Mouse (Mus musculus): ENCODE results near the gene Klhl36. TPM values are rescaled to one million over a fixed set of nuclear protein-coding genes. Genes with fewer than 3 reads are reported as not detected.

The Klhl36 gene
- polyA plus RNA-seq, 1 experiment from 2014 or later: 9.2 TPM

GRCm38 (mm10) chr8:119847232-119847922 is 14.7 kb upstream of the Klhl36 start:
- Histone ChIP-seq H3K36me3 (ENCODE audit: control insufficient read depth, insufficient read depth, low read length) (no peaks in the 10 kb centered on the region), H3K4me1 (replicated peaks; ENCODE audit: control insufficient read depth, insufficient read depth, low read length) (no peaks in the 10 kb centered on the region), H3K27ac (ENCODE audit: low read depth, low read length) (no peak overlapping the region), H3K9me3 (ENCODE audit: control insufficient read depth, low read length) (no peaks in the 10 kb centered on the region), H3K27me3 (ENCODE audit: control insufficient read depth, insufficient read depth, low read length) (no peaks in the 10 kb centered on the region), H3K4me2 (replicated peaks; ENCODE audit: low read depth, low read length) (no peak overlapping the region), H3K4me3 (ENCODE audit: low read depth, low read length) (no peak overlapping the region), H3K9ac (ENCODE audit: low read depth, low read length) (no peak overlapping the region)
- ATAC-seq (ENCODE audit: low FRiP score) (no peak), DNase-seq (ENCODE audit: low spot score) (no peak)
- WGBS: 84% methylated on average over 16 of the region's 16 CpGs

- Histone ChIP-seq H3K4me1 (replicated peaks; ENCODE audit: control insufficient read depth, insufficient read depth, low read length) (no peaks in the 10 kb centered on the region), H3K4me3 (ENCODE audit: low read depth, low read length) (no peak overlapping the region), H3K4me2 (replicated peaks; ENCODE audit: low read depth, low read length) (no peak overlapping the region), H3K27me3 (ENCODE audit: control insufficient read depth, insufficient read depth, low read length) (no peaks in the 10 kb centered on the region), H3K9me3 (ENCODE audit: control insufficient read depth, low read length) (no peaks in the 10 kb centered on the region), H3K9ac (ENCODE audit: low read depth, low read length) (no peak overlapping the region), H3K36me3 (ENCODE audit: control insufficient read depth, insufficient read depth, low read length) (no peaks in the 10 kb centered on the region), H3K27ac (ENCODE audit: low read depth, low read length) (no peak overlapping the region)
- DNase-seq (ENCODE audit: low spot score) (no peak), ATAC-seq (ENCODE audit: low FRiP score) (no peak)
- 63% methylated on average over 8 of the region's 8 CpGs for WGBS
Observed at GRCm38 (mm10) chr8:119853521-119853920, 8.5 kb upstream of the Klhl36 start.

- DNase-seq (ENCODE audit: low spot score) (no peak), ATAC-seq (ENCODE audit: low FRiP score) (no peak)
- Histone ChIP-seq H3K27me3 (ENCODE audit: control insufficient read depth, insufficient read depth, low read length) (no peaks in the 10 kb centered on the region), H3K4me3 (ENCODE audit: low read depth, low read length) (no peak overlapping the region), H3K9ac (ENCODE audit: low read depth, low read length) (no peak overlapping the region), H3K4me1 (replicated peaks; ENCODE audit: control insufficient read depth, insufficient read depth, low read length) (no peaks in the 10 kb centered on the region), H3K4me2 (replicated peaks; ENCODE audit: low read depth, low read length) (no peak overlapping the region), H3K9me3 (ENCODE audit: control insufficient read depth, low read length) (no peaks in the 10 kb centered on the region), H3K27ac (ENCODE audit: low read depth, low read length) (no peak overlapping the region), H3K36me3 (ENCODE audit: control insufficient read depth, insufficient read depth, low read length) (no peaks in the 10 kb centered on the region)
- WGBS: 35% methylated on average over 5 of the region's 5 CpGs
Observed at GRCm38 (mm10) chr8:119854035-119854434, 8.0 kb upstream of the Klhl36 start.

GRCm38 (mm10) chr8:119855656-119856055 is 6.4 kb upstream of the Klhl36 start:
- 82% methylated on average over 5 of the region's 5 CpGs for WGBS
- DNase-seq (ENCODE audit: low spot score): no peak
- no peak for ATAC-seq (ENCODE audit: low FRiP score)
- Histone ChIP-seq H3K4me2 (replicated peaks; ENCODE audit: low read depth, low read length) (no peak overlapping the region), H3K4me1 (replicated peaks; ENCODE audit: control insufficient read depth, insufficient read depth, low read length) (no peaks in the 10 kb centered on the region), H3K9me3 (ENCODE audit: control insufficient read depth, low read length) (no peaks in the 10 kb centered on the region), H3K27me3 (ENCODE audit: control insufficient read depth, insufficient read depth, low read length) (no peaks in the 10 kb centered on the region), H3K4me3 (ENCODE audit: low read depth, low read length) (no peak overlapping the region), H3K36me3 (ENCODE audit: control insufficient read depth, insufficient read depth, low read length) (no peaks in the 10 kb centered on the region), H3K9ac (ENCODE audit: low read depth, low read length) (no peak overlapping the region), H3K27ac (ENCODE audit: low read depth, low read length) (no peak overlapping the region)

- H3K4me3 ChIP-seq (ENCODE audit: low read depth, low read length): no peak overlapping the region
- H3K4me2 ChIP-seq (replicated peaks; ENCODE audit: low read depth, low read length): no peak overlapping the region
- H3K27me3 ChIP-seq (ENCODE audit: control insufficient read depth, insufficient read depth, low read length): peaks cover 2% of the 10 kb centered on the region; the same call in 1 of the 2 replicates
- H3K4me1 ChIP-seq (replicated peaks; ENCODE audit: control insufficient read depth, insufficient read depth, low read length): peaks cover under 1% of the 10 kb centered on the region; the same call in 1 of the 2 replicates
- H3K9ac ChIP-seq (ENCODE audit: low read depth, low read length): no peak overlapping the region
- ATAC-seq (ENCODE audit: low FRiP score): no peak
- no peaks in the 10 kb centered on the region for H3K9me3 ChIP-seq (ENCODE audit: control insufficient read depth, low read length)
- DNase-seq (ENCODE audit: low spot score): no peak
- 81% methylated on average over 6 of the region's 6 CpGs for WGBS
- H3K36me3 ChIP-seq (ENCODE audit: control insufficient read depth, insufficient read depth, low read length): no peaks in the 10 kb centered on the region
- no peak overlapping the region for H3K27ac ChIP-seq (ENCODE audit: low read depth, low read length)
Observed at GRCm38 (mm10) chr8:119857767-119858166, 4.3 kb upstream of the Klhl36 start.

GRCm38 (mm10) chr8:119862390-119862734 is 296 bp downstream of the Klhl36 start:
- H3K36me3 ChIP-seq (ENCODE audit: control insufficient read depth, insufficient read depth, low read length): no peaks in the 10 kb centered on the region
- 0% methylated on average over 10 of the region's 19 CpGs for WGBS
- peak; percentile 46 for DNase-seq (ENCODE audit: low spot score)
- H3K9me3 ChIP-seq (ENCODE audit: control insufficient read depth, low read length): no peaks in the 10 kb centered on the region
- no peak overlapping the region for H3K27ac ChIP-seq (ENCODE audit: low read depth, low read length)
- H3K27me3 ChIP-seq (ENCODE audit: control insufficient read depth, insufficient read depth, low read length): peaks cover 2% of the 10 kb centered on the region; the same call in 1 of the 2 replicates
- H3K9ac ChIP-seq (ENCODE audit: low read depth, low read length): peak overlapping the region; percentile 77
- H3K4me1 ChIP-seq (replicated peaks; ENCODE audit: control insufficient read depth, insufficient read depth, low read length): peaks cover 2% of the 10 kb centered on the region; the same call in 1 of the 2 replicates
- H3K4me2 ChIP-seq (replicated peaks; ENCODE audit: low read depth, low read length): peak overlapping the region; percentile 95
- H3K4me3 ChIP-seq (ENCODE audit: low read depth, low read length): peak overlapping the region; percentile 72
- no peak for ATAC-seq (ENCODE audit: low FRiP score)

GRCm38 (mm10) chr8:119862749-119863148 is 683 bp downstream of the Klhl36 start:
- Histone ChIP-seq H3K4me3 (ENCODE audit: low read depth, low read length) (peak overlapping the region; percentile 72), H3K4me1 (replicated peaks; ENCODE audit: control insufficient read depth, insufficient read depth, low read length) (peaks cover 2% of the 10 kb centered on the region; the same call in 1 of the 2 replicates), H3K27me3 (ENCODE audit: control insufficient read depth, insufficient read depth, low read length) (peaks cover 2% of the 10 kb centered on the region; the same call in 1 of the 2 replicates), H3K27ac (ENCODE audit: low read depth, low read length) (no peak overlapping the region), H3K9me3 (ENCODE audit: control insufficient read depth, low read length) (no peaks in the 10 kb centered on the region), H3K9ac (ENCODE audit: low read depth, low read length) (peak overlapping the region; percentile 77), H3K36me3 (ENCODE audit: control insufficient read depth, insufficient read depth, low read length) (no peaks in the 10 kb centered on the region), H3K4me2 (replicated peaks; ENCODE audit: low read depth, low read length) (peak overlapping the region; percentile 95)
- WGBS: 15% methylated on average over 6 of the region's 6 CpGs
- DNase-seq (ENCODE audit: low spot score) (no peak), ATAC-seq (ENCODE audit: low FRiP score) (no peak)

- H3K4me2 ChIP-seq (replicated peaks; ENCODE audit: low read depth, low read length): no peak overlapping the region
- 83% methylated on average over 20 of the region's 20 CpGs for WGBS
- ATAC-seq (ENCODE audit: low FRiP score) (no peak), DNase-seq (ENCODE audit: low spot score) (no peak)
- H3K27ac ChIP-seq (ENCODE audit: low read depth, low read length): no peak overlapping the region
- no peaks in the 10 kb centered on the region for H3K4me1 ChIP-seq (replicated peaks; ENCODE audit: control insufficient read depth, insufficient read depth, low read length)
- H3K9me3 ChIP-seq (ENCODE audit: control insufficient read depth, low read length): no peaks in the 10 kb centered on the region; the same call in 1 of the 2 replicates
- no peak overlapping the region for H3K9ac ChIP-seq (ENCODE audit: low read depth, low read length)
- no peaks in the 10 kb centered on the region for H3K27me3 ChIP-seq (ENCODE audit: control insufficient read depth, insufficient read depth, low read length)
- H3K36me3 ChIP-seq (ENCODE audit: control insufficient read depth, insufficient read depth, low read length): peaks cover 7% of the 10 kb centered on the region; the same call in 1 of the 2 replicates
- H3K4me3 ChIP-seq (ENCODE audit: low read depth, low read length): no peak overlapping the region
Observed at GRCm38 (mm10) chr8:119869616-119870015, 7.5 kb downstream of the Klhl36 start.

GRCm38 (mm10) chr8:119873181-119873580 is 11.1 kb downstream of the Klhl36 start:
- H3K27me3 ChIP-seq (ENCODE audit: control insufficient read depth, insufficient read depth, low read length): no peaks in the 10 kb centered on the region
- no peak overlapping the region for H3K9ac ChIP-seq (ENCODE audit: low read depth, low read length)
- H3K4me3 ChIP-seq (ENCODE audit: low read depth, low read length): no peak overlapping the region
- H3K4me2 ChIP-seq (replicated peaks; ENCODE audit: low read depth, low read length): no peak overlapping the region
- H3K36me3 ChIP-seq (ENCODE audit: control insufficient read depth, insufficient read depth, low read length): peaks cover 7% of the 10 kb centered on the region; the same call in 1 of the 2 replicates
- DNase-seq (ENCODE audit: low spot score) (no peak), ATAC-seq (ENCODE audit: low FRiP score) (no peak)
- no peaks in the 10 kb centered on the region for H3K4me1 ChIP-seq (replicated peaks; ENCODE audit: control insufficient read depth, insufficient read depth, low read length)
- WGBS: 90% methylated on average over 1 of the region's 1 CpGs
- no peak overlapping the region for H3K27ac ChIP-seq (ENCODE audit: low read depth, low read length)
- no peaks in the 10 kb centered on the region; the same call in 1 of the 2 replicates for H3K9me3 ChIP-seq (ENCODE audit: control insufficient read depth, low read length)

Data from hindbrain, embryonic 11.5 days (tissue).